Mouse (Mus musculus): Measurements from ENCODE around the gene Notum. TPM values are rescaled to one million over a fixed set of nuclear protein-coding genes. Genes with fewer than 3 reads are reported as not detected.
"Not testable (repeated sequence)": the region's sequence is repeated elsewhere in the genome, so short reads cannot be mapped to it uniquely, and the experiment has no call there.

Notum gene
- polyA plus RNA-seq, 1 experiment from 2014 or later: 3.3 TPM

DNA sequence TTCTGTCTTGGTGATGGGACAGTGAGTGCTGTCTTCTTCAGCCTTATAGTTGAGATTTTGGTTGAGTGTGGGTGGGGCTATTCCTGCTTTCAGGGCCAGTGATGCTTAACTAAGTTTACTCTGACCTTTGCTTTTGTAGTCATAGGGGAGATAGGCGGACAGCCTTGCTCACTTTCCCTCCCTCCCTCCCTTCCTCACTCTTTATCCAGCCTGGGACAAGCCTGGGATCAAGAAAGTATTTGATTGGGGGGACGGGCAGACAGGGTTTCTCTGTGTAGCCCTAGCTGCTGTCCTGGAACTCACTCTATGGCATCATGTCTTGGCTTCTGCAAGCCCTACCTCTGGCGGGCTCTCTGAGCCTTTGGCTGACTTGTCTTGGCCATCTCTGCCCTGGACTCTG, 32.5 kb upstream of the Notum start:
- Histone ChIP-seq H3K4me3 (no peak overlapping the region), H3K36me3 (peaks cover 82% of the 10 kb centered on the region), H3K4me1 (peaks cover 29% of the 10 kb centered on the region), H3K27me3 (ENCODE audit: low read depth, poor library complexity, severe bottlenecking) (no peaks in the 10 kb centered on the region), H3K27ac (replicated peaks) (no peak overlapping the region), H3K9me3 (replicated peaks) (peaks cover 5% of the 10 kb centered on the region; the same call in 1 of the 2 replicates)
- 54% methylated on average over 3 of the region's 3 CpGs for WGBS
- DNase-seq (ENCODE audit: low spot score): no peak

DNA sequence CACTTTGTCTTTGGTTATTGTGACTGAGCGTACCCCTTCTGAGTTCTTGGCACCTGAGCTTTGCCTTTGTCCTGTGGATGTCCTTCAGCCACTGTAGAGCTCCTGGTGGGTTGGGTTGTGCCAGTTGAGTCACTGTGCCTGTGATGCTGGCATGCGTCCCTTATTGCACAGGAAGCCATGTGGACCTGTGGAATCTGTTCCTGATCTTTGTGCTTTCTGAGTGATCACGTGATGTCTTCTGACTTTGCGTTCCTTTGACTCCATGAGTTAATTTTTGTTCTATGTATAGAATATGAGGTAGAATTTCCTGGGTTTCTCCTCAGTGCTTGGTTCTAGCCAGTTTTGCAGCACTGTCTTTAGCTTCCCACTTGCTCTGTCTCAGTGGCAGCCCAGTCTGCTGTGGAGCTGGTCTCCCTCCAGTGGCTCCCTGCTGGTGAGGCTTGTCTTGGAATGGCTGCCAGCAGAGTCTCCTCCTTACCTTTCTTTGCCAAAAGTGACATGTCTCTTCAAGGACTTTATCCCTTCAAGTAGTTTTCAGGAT, 31.6 kb upstream of the Notum start:
- Histone ChIP-seq H3K9me3 (replicated peaks) (peaks cover 5% of the 10 kb centered on the region; the same call in 1 of the 2 replicates), H3K36me3 (peaks cover 91% of the 10 kb centered on the region), H3K4me1 (peaks cover 24% of the 10 kb centered on the region), H3K27ac (replicated peaks) (no peak overlapping the region), H3K4me3 (no peak overlapping the region), H3K27me3 (ENCODE audit: low read depth, poor library complexity, severe bottlenecking) (no peaks in the 10 kb centered on the region)
- DNase-seq (ENCODE audit: low spot score): no peak
- WGBS: 93% methylated on average over 4 of the region's 4 CpGs

DNA sequence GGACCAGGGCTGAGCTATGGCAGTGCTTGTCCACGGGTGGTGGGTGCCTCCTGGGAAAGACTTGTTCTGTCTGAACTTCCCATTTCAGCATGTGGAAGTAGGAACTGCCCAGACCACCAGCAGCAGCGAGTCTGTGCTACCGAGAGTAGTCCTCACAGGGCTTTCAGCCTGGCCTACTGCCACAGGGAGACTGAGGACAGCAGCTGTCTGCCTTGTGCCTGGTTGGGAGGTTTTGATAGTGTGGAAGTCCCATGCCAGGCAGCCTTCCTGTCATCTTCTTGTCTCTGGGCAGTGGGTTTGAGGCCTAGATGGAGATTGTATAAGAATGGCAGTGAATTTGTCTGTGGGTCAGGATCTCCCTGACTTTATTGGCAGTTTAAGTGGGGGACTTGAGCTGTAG, 28.4 kb upstream of the Notum start:
- no peak for DNase-seq (ENCODE audit: low spot score)
- WGBS: 87% methylated on average over 3 of the region's 3 CpGs
- no peaks in the 10 kb centered on the region for H3K9me3 ChIP-seq (replicated peaks)
- H3K4me3 ChIP-seq: 0 out of 2 replicates have a peak overlapping the region, but pooled peaks have one; percentile 1
- peaks cover 93% of the 10 kb centered on the region for H3K36me3 ChIP-seq
- H3K27me3 ChIP-seq (ENCODE audit: low read depth, poor library complexity, severe bottlenecking): no peaks in the 10 kb centered on the region
- H3K27ac ChIP-seq (replicated peaks): no peak overlapping the region
- H3K4me1 ChIP-seq: peaks cover 14% of the 10 kb centered on the region

DNA sequence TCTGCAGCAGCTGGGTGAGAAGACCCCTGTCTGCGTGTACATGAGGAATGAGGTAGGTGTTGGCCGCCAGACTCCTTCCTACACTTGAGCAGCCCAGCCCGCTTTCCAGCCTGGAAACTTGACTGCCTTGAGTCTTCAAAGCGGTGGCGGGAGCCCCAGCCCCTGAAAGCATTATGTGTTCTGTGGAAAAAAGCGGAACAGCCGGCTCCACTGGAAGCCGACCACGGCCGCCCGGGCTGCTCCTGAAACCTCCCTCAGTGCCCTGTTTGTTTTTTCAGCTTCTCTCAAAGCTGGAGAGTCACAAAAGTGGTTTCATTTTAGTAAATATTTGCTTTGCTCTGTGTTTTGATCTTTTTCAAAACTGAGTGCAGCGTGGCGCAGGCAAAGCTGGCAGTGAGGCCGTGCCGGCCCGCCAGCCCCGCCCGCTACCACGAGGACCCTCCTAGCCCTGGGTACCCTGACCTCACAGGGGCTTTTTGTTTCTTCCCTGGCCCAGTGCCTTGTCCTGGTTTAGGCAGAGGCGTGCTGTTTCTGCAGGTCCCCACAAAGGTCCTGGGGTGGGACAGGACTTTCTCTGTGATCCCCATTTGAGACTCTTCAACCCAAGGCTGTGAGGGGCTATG, 25.8 kb upstream of the Notum start:
- H3K27ac ChIP-seq (replicated peaks): peak overlapping the region; percentile 46; the same call in 1 of the 2 replicates
- 84% methylated on average over 20 of the region's 20 CpGs for WGBS
- peaks cover 93% of the 10 kb centered on the region for H3K36me3 ChIP-seq

DNA sequence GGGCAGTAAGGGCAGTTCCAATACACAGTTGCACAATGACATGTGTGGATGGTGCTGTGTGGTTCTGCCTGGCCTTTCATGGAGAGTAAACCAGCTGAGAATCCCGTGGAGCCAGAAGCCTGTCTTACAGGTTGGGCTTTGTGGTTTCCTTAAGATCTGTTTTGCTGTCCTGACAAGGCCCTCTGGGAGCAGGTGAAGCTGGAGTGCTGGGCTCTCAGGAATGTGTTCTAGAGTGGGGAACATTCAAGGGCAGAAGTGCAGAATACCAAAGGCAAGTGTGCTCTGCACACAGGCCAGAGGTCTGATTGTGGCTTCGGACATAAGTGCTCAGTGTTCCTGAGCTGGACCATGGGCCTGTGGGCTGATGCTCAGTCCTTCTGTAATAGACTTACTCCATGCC, 23.7 kb upstream of the Notum start:
- no peak overlapping the region for H3K4me3 ChIP-seq
- 92% methylated on average over 2 of the region's 2 CpGs for WGBS
- H3K27me3 ChIP-seq (ENCODE audit: low read depth, poor library complexity, severe bottlenecking): no peaks in the 10 kb centered on the region
- peaks cover 97% of the 10 kb centered on the region for H3K36me3 ChIP-seq
- H3K27ac ChIP-seq (replicated peaks): no peak overlapping the region
- H3K4me1 ChIP-seq: peaks cover 9% of the 10 kb centered on the region; the same call in 1 of the 2 replicates
- H3K9me3 ChIP-seq (replicated peaks): no peaks in the 10 kb centered on the region
- DNase-seq (ENCODE audit: low spot score): no peak

More for the DNA sequence above, 25.8 kb upstream of the Notum start:
- Histone ChIP-seq H3K27me3 (ENCODE audit: low read depth, poor library complexity, severe bottlenecking) (no peaks in the 10 kb centered on the region), H3K9me3 (replicated peaks) (no peaks in the 10 kb centered on the region), H3K4me3 (no peak overlapping the region), H3K4me1 (peaks cover 9% of the 10 kb centered on the region; the same call in 1 of the 2 replicates)
- DNase-seq (ENCODE audit: low spot score): no peak

GRCm38 (mm10) chr11:120684086-120684485, 23.1 kb upstream of the Notum start:
- Histone ChIP-seq H3K36me3 (peaks cover 97% of the 10 kb centered on the region), H3K9me3 (replicated peaks) (no peaks in the 10 kb centered on the region), H3K27me3 (ENCODE audit: low read depth, poor library complexity, severe bottlenecking) (no peaks in the 10 kb centered on the region), H3K4me1 (peaks cover 9% of the 10 kb centered on the region; the same call in 1 of the 2 replicates), H3K27ac (replicated peaks) (no peak overlapping the region), H3K4me3 (no peak overlapping the region)
- WGBS: 83% methylated on average over 2 of the region's 2 CpGs
- no peak for DNase-seq (ENCODE audit: low spot score)

DNA sequence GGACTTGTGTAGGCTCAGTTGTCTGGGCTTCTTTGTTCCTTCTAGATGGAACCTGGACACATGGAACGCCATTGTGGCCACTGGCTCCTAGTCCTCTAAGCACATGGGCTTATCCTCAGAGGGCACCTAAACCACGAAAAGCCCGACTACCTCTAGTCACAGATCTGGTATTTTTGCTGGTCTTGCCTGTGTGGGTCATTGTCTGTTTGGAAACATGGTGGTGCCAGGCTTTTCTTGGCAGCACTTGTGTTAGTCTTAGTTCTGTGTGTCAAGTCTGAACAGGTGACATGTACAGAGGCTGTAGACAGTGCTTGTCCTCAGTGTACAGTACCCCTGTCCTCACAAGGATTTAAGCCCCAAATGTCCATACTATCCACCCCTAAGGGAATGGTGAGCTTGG, 22.6 kb upstream of the Notum start:
- Histone ChIP-seq H3K4me3 (no peak overlapping the region), H3K4me1 (peaks cover 9% of the 10 kb centered on the region; the same call in 1 of the 2 replicates), H3K27ac (replicated peaks) (no peak overlapping the region), H3K36me3 (peaks cover 97% of the 10 kb centered on the region), H3K27me3 (ENCODE audit: low read depth, poor library complexity, severe bottlenecking) (no peaks in the 10 kb centered on the region), H3K9me3 (replicated peaks) (no peaks in the 10 kb centered on the region)
- DNase-seq (ENCODE audit: low spot score): no peak
- WGBS: 92% methylated on average over 3 of the region's 3 CpGs

DNA sequence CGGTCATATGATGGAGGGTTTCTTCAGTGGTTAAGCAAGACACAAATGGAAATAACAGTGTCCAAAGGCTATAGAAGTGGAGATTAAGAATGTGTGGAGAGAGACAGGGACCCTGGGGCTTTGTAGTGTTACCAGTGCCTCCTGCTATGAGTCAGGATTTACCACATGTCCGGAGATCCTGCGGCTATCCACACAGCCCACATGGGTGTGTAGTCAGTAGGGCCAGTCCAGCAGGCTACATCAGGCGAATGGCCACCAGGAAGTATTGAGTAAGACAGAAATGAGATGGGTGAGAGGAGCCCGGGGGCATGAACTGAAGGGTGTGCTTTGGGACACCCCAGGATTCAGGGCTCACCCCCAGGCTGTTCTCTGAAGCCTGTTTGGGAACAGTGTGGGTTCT, 21.7 kb upstream of the Notum start:
- H3K27me3 ChIP-seq (ENCODE audit: low read depth, poor library complexity, severe bottlenecking): no peaks in the 10 kb centered on the region
- WGBS: 93% methylated on average over 5 of the region's 5 CpGs
- H3K4me1 ChIP-seq: peaks cover 9% of the 10 kb centered on the region; the same call in 1 of the 2 replicates
- peaks cover 97% of the 10 kb centered on the region for H3K36me3 ChIP-seq
- no peak for DNase-seq (ENCODE audit: low spot score)
- H3K4me3 ChIP-seq: no peak overlapping the region
- no peaks in the 10 kb centered on the region for H3K9me3 ChIP-seq (replicated peaks)
- no peak overlapping the region for H3K27ac ChIP-seq (replicated peaks)

GRCm38 (mm10) chr11:120679909-120680308, 18.9 kb upstream of the Notum start:
- Histone ChIP-seq H3K27me3 (ENCODE audit: low read depth, poor library complexity, severe bottlenecking) (no peaks in the 10 kb centered on the region), H3K4me1 (no peaks in the 10 kb centered on the region), H3K27ac (replicated peaks) (no peak overlapping the region), H3K9me3 (replicated peaks) (no peaks in the 10 kb centered on the region), H3K36me3 (peaks cover 95% of the 10 kb centered on the region), H3K4me3 (no peak overlapping the region)
- WGBS: 64% methylated on average over 3 of the region's 3 CpGs
- DNase-seq (ENCODE audit: low spot score): no peak

GRCm38 (mm10) chr11:120676951-120677350, 16.0 kb upstream of the Notum start:
- Histone ChIP-seq H3K27ac (replicated peaks) (no peak overlapping the region), H3K4me1 (peaks cover 23% of the 10 kb centered on the region), H3K4me3 (no peak overlapping the region), H3K9me3 (replicated peaks) (no peaks in the 10 kb centered on the region), H3K27me3 (ENCODE audit: low read depth, poor library complexity, severe bottlenecking) (no peaks in the 10 kb centered on the region), H3K36me3 (peaks cover 69% of the 10 kb centered on the region)
- DNase-seq (ENCODE audit: low spot score): no peak
- 90% methylated on average over 4 of the region's 4 CpGs for WGBS

GRCm38 (mm10) chr11:120675875-120676274, 14.9 kb upstream of the Notum start:
- 84% methylated on average over 5 of the region's 5 CpGs for WGBS
- not testable (repeated sequence) for DNase-seq (ENCODE audit: low spot score)
- H3K36me3 ChIP-seq: peaks cover 58% of the 10 kb centered on the region

DNA sequence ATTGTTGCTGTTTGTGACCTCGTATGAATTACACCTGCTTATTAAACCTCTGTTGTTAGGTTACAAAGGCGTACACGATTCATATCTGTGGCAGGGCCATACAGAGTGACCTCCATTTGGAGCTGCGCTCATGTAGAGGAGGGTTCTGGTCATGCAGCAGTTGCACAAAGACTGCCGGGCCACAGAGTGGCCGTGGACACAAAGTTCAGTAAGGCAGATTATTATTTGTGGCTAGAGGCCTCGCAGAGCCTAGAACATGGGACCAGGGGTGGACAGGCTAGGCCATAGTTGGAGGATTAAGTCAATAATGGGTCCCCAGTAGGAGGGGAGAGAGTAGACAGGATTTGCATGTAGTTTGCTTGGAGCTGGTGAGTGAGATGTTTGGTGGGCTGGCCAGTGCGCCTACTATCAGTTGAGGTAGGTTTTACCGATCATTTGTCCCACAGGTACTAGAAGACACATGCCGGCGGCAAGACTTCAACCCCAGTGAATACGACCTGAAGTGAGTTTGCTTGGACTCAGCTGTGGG, 12.7 kb upstream of the Notum start:
- Histone ChIP-seq H3K27ac (replicated peaks) (peak overlapping the region; percentile 99), H3K4me3 (peak overlapping the region; percentile 80), H3K27me3 (ENCODE audit: low read depth, poor library complexity, severe bottlenecking) (no peaks in the 10 kb centered on the region), H3K9me3 (replicated peaks) (no peaks in the 10 kb centered on the region), H3K36me3 (peaks cover 36% of the 10 kb centered on the region), H3K4me1 (peaks cover 23% of the 10 kb centered on the region)
- WGBS: 44% methylated on average over 12 of the region's 12 CpGs
- no peak for DNase-seq (ENCODE audit: low spot score)

More at GRCm38 (mm10) chr11:120675875-120676274, 14.9 kb upstream of the Notum start:
- H3K27me3 ChIP-seq (ENCODE audit: low read depth, poor library complexity, severe bottlenecking); H3K27ac ChIP-seq (replicated peaks); H3K4me3 ChIP-seq; H3K9me3 ChIP-seq (replicated peaks): not testable (repeated sequence)
- peaks cover 23% of the 10 kb centered on the region for H3K4me1 ChIP-seq

Measured in midbrain, embryonic 10.5 days (tissue).